Mouse (Mus musculus): Measurements from ENCODE around the gene Mtmr3. TPM values are rescaled to one million over a fixed set of nuclear protein-coding genes. Genes with fewer than 3 reads are reported as not detected.

Mtmr3 gene
- total RNA-seq, 2 experiments from 2014 or later = 48.1 to 49.5 TPM

DNA sequence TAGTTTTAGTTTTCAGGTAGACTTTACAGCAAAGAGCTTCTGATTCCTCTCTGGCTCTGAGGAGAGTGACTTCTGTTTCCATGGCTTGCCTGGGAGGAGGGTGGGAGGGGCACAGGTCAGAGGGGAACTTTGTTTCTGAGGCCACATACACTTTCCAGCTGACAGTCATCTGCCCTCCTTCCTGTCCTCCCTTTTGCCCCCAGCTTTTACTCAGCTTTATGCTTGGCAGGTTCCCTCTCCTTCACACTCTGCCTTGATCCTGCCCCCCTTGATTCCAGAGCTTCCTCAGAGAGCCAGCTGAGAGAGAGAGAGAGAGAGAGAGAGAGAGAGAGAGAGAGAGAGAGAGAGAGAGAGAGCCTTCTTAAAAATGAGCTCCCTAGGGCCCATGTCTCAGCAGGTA lies 123.4 kb downstream of the Mtmr3 start:
- no peak overlapping the region for H3K27ac ChIP-seq
- TF ChIP-seq CTCF (IDR thresholded peaks at IDR 0.05) = no peak
- no peak for DNase-seq
- intact Hi-C loops (cut with DNase I) = no loop called here
- no peak overlapping the region for H3K4me3 ChIP-seq

GRCm38 (mm10) chr11:4469091-4469490 lies 125.6 kb downstream of the Mtmr3 start:
- TF ChIP-seq CTCF (IDR thresholded peaks at IDR 0.05) = no peak
- no peak overlapping the region for H3K27ac ChIP-seq
- DNase-seq = no peak
- no peak overlapping the region for H3K4me3 ChIP-seq
- intact Hi-C loops (cut with DNase I) = no loop called here

DNA sequence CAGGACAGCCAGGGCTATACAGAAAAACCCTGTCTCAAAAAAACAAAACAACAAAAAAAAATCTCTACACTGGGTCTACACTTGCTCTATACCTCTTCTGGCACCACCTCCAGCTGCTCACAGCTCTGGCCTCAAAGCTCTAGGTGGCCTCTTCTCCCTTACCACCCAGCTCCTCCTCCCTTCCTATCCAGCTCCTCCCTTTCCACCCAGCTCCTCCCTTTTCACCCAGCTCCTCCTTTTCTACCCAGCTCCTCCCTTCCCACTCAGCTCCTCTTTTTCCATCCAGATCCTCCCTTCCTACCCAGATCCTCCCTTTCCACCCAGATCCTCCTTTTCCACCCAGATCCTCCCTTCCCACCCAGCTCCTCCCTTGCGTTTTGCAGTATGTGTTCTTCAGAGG lies 127.2 kb downstream of the Mtmr3 start:
- TF ChIP-seq CTCF (IDR thresholded peaks at IDR 0.05) = no peak
- intact Hi-C loops (cut with DNase I) = no loop called here
- Histone ChIP-seq H3K27ac (no peak overlapping the region), H3K4me3 (no peak overlapping the region)
- no peak for DNase-seq

DNA sequence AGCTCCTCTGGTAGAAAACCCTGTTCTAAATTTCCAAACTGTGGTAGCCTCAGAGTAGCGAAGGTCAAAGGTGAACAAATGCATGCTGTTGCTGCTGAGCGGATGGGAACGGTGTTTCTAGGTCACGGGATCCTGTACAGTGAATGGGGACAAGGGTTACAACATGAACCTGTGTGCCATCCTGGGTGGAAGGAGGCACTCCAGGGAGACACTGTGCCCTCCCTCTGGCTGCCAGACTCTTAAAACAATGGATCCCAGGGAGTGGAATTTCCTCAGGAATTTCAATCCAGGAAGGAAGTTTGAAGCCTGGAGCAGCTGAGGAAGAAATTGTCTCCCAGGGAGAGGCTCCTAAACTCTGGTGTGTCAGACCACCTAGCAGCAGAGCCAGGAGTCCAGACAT lies 128.5 kb downstream of the Mtmr3 start:
- Histone ChIP-seq H3K27ac (no peak overlapping the region), H3K4me3 (no peak overlapping the region)
- no peak for TF ChIP-seq CTCF (IDR thresholded peaks at IDR 0.05)
- no peak for DNase-seq
- intact Hi-C loops (cut with DNase I) = no loop called here

GRCm38 (mm10) chr11:4464616-4465015 lies 130.0 kb downstream of the Mtmr3 start:
- intact Hi-C loops (cut with DNase I) = no loop called here
- DNase-seq = no peak
- H3K27ac ChIP-seq = no peak overlapping the region
- no peak for TF ChIP-seq CTCF (IDR thresholded peaks at IDR 0.05)
- no peak overlapping the region for H3K4me3 ChIP-seq

DNA sequence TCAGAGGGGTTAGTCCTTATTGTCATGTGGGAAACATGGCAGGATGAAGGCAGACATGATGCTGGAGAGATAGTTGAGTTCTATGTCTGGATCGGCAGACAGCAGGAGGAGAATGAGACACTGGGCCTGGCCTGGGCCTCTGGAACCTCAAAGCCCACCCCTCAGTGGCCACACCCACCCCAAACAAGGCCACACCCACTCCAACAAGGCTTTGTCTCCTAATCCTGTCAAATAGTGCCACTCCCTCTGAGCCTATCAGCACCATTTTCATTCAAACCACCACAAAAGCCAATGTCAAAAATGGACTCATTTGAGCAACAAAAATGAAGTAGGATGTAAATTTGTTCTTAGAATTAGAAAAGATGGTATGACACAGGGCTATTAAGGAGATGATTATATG lies 130.5 kb downstream of the Mtmr3 start:
- DNase-seq = no peak
- Histone ChIP-seq H3K4me3 (no peak overlapping the region), H3K27ac (no peak overlapping the region)
- intact Hi-C loops (cut with DNase I) = no loop called here
- no peak for TF ChIP-seq CTCF (IDR thresholded peaks at IDR 0.05)

GRCm38 (mm10) chr11:4462868-4463267 lies 131.8 kb downstream of the Mtmr3 start:
- DNase-seq = no peak
- TF ChIP-seq CTCF (IDR thresholded peaks at IDR 0.05) = no peak
- no peak overlapping the region for H3K4me3 ChIP-seq
- intact Hi-C loops (cut with DNase I) = no loop called here
- no peak overlapping the region for H3K27ac ChIP-seq

- no peak for DNase-seq
- TF ChIP-seq CTCF (IDR thresholded peaks at IDR 0.05) = no peak
- no peak overlapping the region for H3K4me3 ChIP-seq
- intact Hi-C loops (cut with DNase I) = no loop called here
- no peak overlapping the region for H3K27ac ChIP-seq
Measured at GRCm38 (mm10) chr11:4461154-4461553, 133.5 kb downstream of the Mtmr3 start.

DNA sequence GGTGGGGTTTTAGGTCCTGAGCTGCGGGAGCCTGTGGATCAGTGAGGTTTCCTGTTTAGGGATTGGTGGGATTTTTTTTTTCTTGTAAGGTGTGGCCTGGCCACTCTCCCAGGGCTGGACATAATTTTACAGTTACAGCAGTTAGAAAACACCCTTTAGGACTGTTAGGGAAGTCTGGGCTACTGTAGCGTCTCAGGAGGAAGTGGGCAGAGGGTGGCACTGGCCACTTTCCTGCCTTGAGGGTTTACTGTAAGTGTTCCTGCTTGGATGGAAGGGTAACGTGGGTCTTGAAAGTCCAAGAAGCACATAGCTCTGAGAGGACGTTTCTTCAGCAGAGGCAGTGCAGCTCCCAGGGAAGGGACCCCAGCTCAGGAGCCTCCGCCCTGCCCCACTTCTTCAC lies 134.0 kb downstream of the Mtmr3 start:
- Histone ChIP-seq H3K4me3 (no peak overlapping the region), H3K27ac (no peak overlapping the region)
- no peak for TF ChIP-seq CTCF (IDR thresholded peaks at IDR 0.05)
- no peak for DNase-seq
- intact Hi-C loops (cut with DNase I) = no loop called here

- Histone ChIP-seq H3K4me3 (no peak overlapping the region), H3K27ac (no peak overlapping the region)
- intact Hi-C loops (cut with DNase I) = no loop called here
- no peak for TF ChIP-seq CTCF (IDR thresholded peaks at IDR 0.05)
- no peak for DNase-seq
Measured at GRCm38 (mm10) chr11:4454895-4455535, 139.6 kb downstream of the Mtmr3 start.

DNA sequence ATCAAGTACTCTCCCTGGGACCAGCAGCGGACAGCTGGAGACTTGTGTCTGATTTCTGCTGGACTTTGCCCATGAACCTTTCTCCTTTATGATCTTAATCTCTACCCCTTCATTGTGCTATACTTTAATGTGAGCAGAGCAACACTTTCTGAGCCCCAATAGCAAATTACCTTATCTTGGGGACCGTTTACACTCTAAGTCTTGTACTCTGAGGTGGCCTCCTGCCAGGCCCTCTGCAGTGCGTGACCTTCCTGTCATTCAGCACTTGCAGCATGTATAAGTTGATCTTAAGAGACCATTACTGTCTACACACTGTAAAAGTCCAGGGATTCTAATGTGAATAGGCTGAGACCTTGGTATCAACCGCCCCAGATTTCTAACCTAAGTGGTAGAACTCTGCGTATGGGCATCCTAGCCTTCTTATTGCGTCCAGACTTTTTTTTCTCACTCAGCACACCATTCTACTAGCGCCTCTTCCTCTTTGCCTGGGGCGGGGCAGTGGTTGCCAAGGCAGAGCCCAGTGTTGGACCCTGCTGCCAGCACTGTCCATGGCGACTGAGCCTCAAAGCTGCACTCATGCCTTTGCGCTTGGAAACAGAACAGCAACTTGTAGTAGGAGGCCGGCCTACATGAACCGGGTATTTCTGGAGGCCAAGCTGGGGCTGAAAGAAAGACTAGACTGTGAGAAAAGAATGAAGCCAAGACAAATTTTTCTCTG lies 142.0 kb downstream of the Mtmr3 start:
- DNase-seq = no peak
- no peak overlapping the region for H3K4me3 ChIP-seq
- intact Hi-C loops (cut with DNase I) = no loop called here
- no peak for TF ChIP-seq CTCF (IDR thresholded peaks at IDR 0.05)
- H3K27ac ChIP-seq = no peak overlapping the region

- Histone ChIP-seq H3K27ac (no peak overlapping the region), H3K4me3 (no peak overlapping the region)
- TF ChIP-seq CTCF (IDR thresholded peaks at IDR 0.05) = peak; percentile 70
- DNase-seq = peak; percentile 52
- intact Hi-C loops (cut with DNase I) = no loop called here
Measured at GRCm38 (mm10) chr11:4451116-4451515, 143.5 kb downstream of the Mtmr3 start.

GRCm38 (mm10) chr11:4446195-4446868 lies 148.3 kb downstream of the Mtmr3 start:
- TF ChIP-seq CTCF (IDR thresholded peaks at IDR 0.05) = no peak
- no peak overlapping the region for H3K27ac ChIP-seq
- intact Hi-C loops (cut with DNase I) = no loop called here
- DNase-seq = no peak
- no peak overlapping the region for H3K4me3 ChIP-seq
